Mouse (Mus musculus) kidney, embryonic 15.5 days (tissue): ENCODE data around the gene Taf1d. TPM values are rescaled to one million over a fixed set of nuclear protein-coding genes. Genes with fewer than 3 reads are reported as not detected.
"Not testable (repeated sequence)": the region's sequence is repeated elsewhere in the genome, so short reads cannot be mapped to it uniquely, and the experiment has no call there.

Experiments used
- ATAC-seq: fragments of 200-750 bp; cut with Nextera tagmentation; replicated peaks from 2 replicates; pipeline ENCODE4 v1.8.0; 2017; ENCODE audit warnings: moderate TSS enrichment; ENCODE audit not compliant: low FRiP score
- H3K27ac ChIP-seq: fragments of 300-500 bp; sonication (generic); 2 replicates; pipeline ENCODE4 v1.5.1; 2015; ENCODE audit warnings: mild to moderate bottlenecking, inconsistent platforms
- H3K27me3 ChIP-seq: fragments of 300-500 bp; sonication (generic); 2 replicates; pipeline ENCODE4 v1.6.1; 2015; ENCODE audit warnings: inconsistent platforms
- H3K36me3 ChIP-seq: fragments of 300-500 bp; sonication (generic); 2 replicates; pipeline ENCODE4 v1.6.1; 2015; ENCODE audit warnings: inconsistent platforms
- H3K4me1 ChIP-seq: fragments of 300-500 bp; sonication (generic); 2 replicates; pipeline ENCODE4 v1.6.1; 2015; ENCODE audit warnings: inconsistent platforms
- H3K4me2 ChIP-seq: fragments of 300-500 bp; sonication (generic); 2 replicates; pipeline ENCODE4 v1.6.1; 2015; ENCODE audit warnings: moderate library complexity, mild to moderate bottlenecking, inconsistent platforms
- H3K4me3 ChIP-seq: fragments of 300-500 bp; sonication (generic); replicated peaks from 2 replicates; pipeline ENCODE4 v1.5.1; 2015; ENCODE audit warnings: mild to moderate bottlenecking, inconsistent platforms
- H3K9ac ChIP-seq: fragments of 300-500 bp; sonication (generic); 2 replicates; pipeline ENCODE4 v1.6.1; 2015; ENCODE audit warnings: mild to moderate bottlenecking, inconsistent platforms
- H3K9me3 ChIP-seq: fragments of 300-500 bp; sonication (generic); replicated peaks from 2 replicates; pipeline ENCODE4 v1.6.1; 2016; ENCODE audit warnings: inconsistent platforms
- WGBS: fragments of 180-500 bp; shearing (Covaris S2); methylation state at CpG from one replicate; pipeline ENCODE4 v1.1.7; 2015; ENCODE audit warnings: mixed read lengths; 5-methylcytosine and 5-hydroxymethylcytosine counted together
- polyA plus RNA-seq: library from polyadenylated mRNA; unstranded; fragments of >200 nt; fragmentation: Nextera tagmentation; extraction: Ambion mirVana; gene quantifications from 2 replicates; pipeline ENCODE4 v1.2.1, GENCODE M21; 2015

Gene Taf1d
- polyA plus RNA-seq, 1 experiment from 2014 or later, result 94.4 TPM

- Histone ChIP-seq H3K27ac (no peak overlapping the region), H3K27me3 (no peaks in the 10 kb centered on the region), H3K36me3 (peaks cover 86% of the 10 kb centered on the region), H3K4me1 (peaks cover 23% of the 10 kb centered on the region), H3K4me3 (no peak overlapping the region), H3K9ac (no peak overlapping the region), H3K9me3 (no peaks in the 10 kb centered on the region), H3K4me2 (no peak overlapping the region)
- 93% methylated on average over 2 of the region's 2 CpGs for WGBS
- no peak for ATAC-seq
Observed at GRCm38 (mm10) chr9:15312054-15312735, 6.2 kb downstream of the Taf1d start.

GRCm38 (mm10) chr9:15313633-15314032 lies 7.6 kb downstream of the Taf1d start:
- Histone ChIP-seq H3K4me3 (no peak overlapping the region), H3K27ac (no peak overlapping the region), H3K4me2 (no peak overlapping the region), H3K27me3 (no peaks in the 10 kb centered on the region), H3K36me3 (peaks cover 95% of the 10 kb centered on the region), H3K4me1 (peaks cover 9% of the 10 kb centered on the region), H3K9ac (no peak overlapping the region), H3K9me3 (no peaks in the 10 kb centered on the region)
- no peak for ATAC-seq
- 81% methylated on average over 5 of the region's 5 CpGs for WGBS

- WGBS, result 98% methylated on average over 1 of the region's 1 CpGs
- Histone ChIP-seq H3K36me3 (peaks cover 86% of the 10 kb centered on the region), H3K27ac (no peak overlapping the region), H3K4me2 (no peak overlapping the region), H3K9me3 (no peaks in the 10 kb centered on the region), H3K4me1 (no peaks in the 10 kb centered on the region), H3K9ac (no peak overlapping the region), H3K4me3 (no peak overlapping the region), H3K27me3 (no peaks in the 10 kb centered on the region)
- ATAC-seq, result no peak
Observed at GRCm38 (mm10) chr9:15314619-15315018, 8.6 kb downstream of the Taf1d start.

- not testable (repeated sequence) for H3K27me3 ChIP-seq, H3K4me3 ChIP-seq, H3K9me3 ChIP-seq, H3K27ac ChIP-seq, ATAC-seq, H3K4me2 ChIP-seq, H3K4me1 ChIP-seq, H3K9ac ChIP-seq
- peaks cover 78% of the 10 kb centered on the region for H3K36me3 ChIP-seq
- WGBS, result 90% methylated on average over 2 of the region's 2 CpGs
Observed at GRCm38 (mm10) chr9:15316296-15316695, 10.3 kb downstream of the Taf1d start.

- H3K27me3 ChIP-seq, result no peaks in the 10 kb centered on the region
- no peak for ATAC-seq
- no peak overlapping the region for H3K4me3 ChIP-seq
- no peak overlapping the region for H3K4me2 ChIP-seq
- H3K36me3 ChIP-seq, result peaks cover 79% of the 10 kb centered on the region
- WGBS, result 61% methylated on average over 5 of the region's 5 CpGs
- no peak overlapping the region for H3K9ac ChIP-seq
- no peaks in the 10 kb centered on the region for H3K4me1 ChIP-seq
- no peak overlapping the region for H3K27ac ChIP-seq
- no peaks in the 10 kb centered on the region for H3K9me3 ChIP-seq
Observed at GRCm38 (mm10) chr9:15317223-15318169, 11.5 kb downstream of the Taf1d start.

GRCm38 (mm10) chr9:15318170-15318742 lies 12.2 kb downstream of the Taf1d start:
- Histone ChIP-seq H3K4me1 (no peaks in the 10 kb centered on the region), H3K27ac (no peak overlapping the region), H3K9me3 (no peaks in the 10 kb centered on the region), H3K9ac (no peak overlapping the region), H3K4me2 (no peak overlapping the region), H3K27me3 (no peaks in the 10 kb centered on the region), H3K4me3 (no peak overlapping the region), H3K36me3 (peaks cover 79% of the 10 kb centered on the region)
- 0 out of 2 replicates have a peak, but pooled peaks have one; percentile 25 for ATAC-seq
- 74% methylated on average over 2 of the region's 2 CpGs for WGBS

GRCm38 (mm10) chr9:15337776-15338175 lies 31.8 kb downstream of the Taf1d start:
- 86% methylated on average over 4 of the region's 4 CpGs for WGBS
- no peak overlapping the region for H3K27ac ChIP-seq
- peaks cover 92% of the 10 kb centered on the region for H3K36me3 ChIP-seq

GRCm38 (mm10) chr9:15349925-15350324 lies 43.9 kb downstream of the Taf1d start:
- Histone ChIP-seq H3K9ac (no peak overlapping the region), H3K36me3 (peaks cover 80% of the 10 kb centered on the region), H3K27ac (no peak overlapping the region), H3K9me3 (no peaks in the 10 kb centered on the region), H3K4me1 (no peaks in the 10 kb centered on the region), H3K27me3 (no peaks in the 10 kb centered on the region), H3K4me2 (no peak overlapping the region), H3K4me3 (no peak overlapping the region)
- 0 out of 2 replicates have a peak, but pooled peaks have one; percentile 62 for ATAC-seq
- 49% methylated on average over 2 of the region's 2 CpGs for WGBS

More at GRCm38 (mm10) chr9:15337776-15338175, 31.8 kb downstream of the Taf1d start:
- Histone ChIP-seq H3K27me3 (no peaks in the 10 kb centered on the region), H3K4me2 (no peak overlapping the region), H3K9me3 (no peaks in the 10 kb centered on the region), H3K4me1 (no peaks in the 10 kb centered on the region), H3K9ac (no peak overlapping the region), H3K4me3 (no peak overlapping the region)
- no peak for ATAC-seq

- peak overlapping the region; percentile 77 for H3K9ac ChIP-seq
- no peak for ATAC-seq
- H3K36me3 ChIP-seq, result peaks cover 25% of the 10 kb centered on the region
- H3K27ac ChIP-seq, result peak overlapping the region; percentile 91
- H3K9me3 ChIP-seq, result no peaks in the 10 kb centered on the region
- H3K4me2 ChIP-seq, result peak overlapping the region; percentile 75
- 0% methylated on average over 9 of the region's 9 CpGs for WGBS
- H3K4me1 ChIP-seq, result peaks cover 13% of the 10 kb centered on the region
- peak overlapping the region; percentile 93 for H3K4me3 ChIP-seq
- H3K27me3 ChIP-seq, result no peaks in the 10 kb centered on the region
Observed at GRCm38 (mm10) chr9:15356916-15357483, 51.0 kb downstream of the Taf1d start.

GRCm38 (mm10) chr9:15357484-15358275 lies 51.7 kb downstream of the Taf1d start, which contains the start of gene Cep295:
Gene Cep295 (minus strand): TSS chr9:15357788.
- Histone ChIP-seq H3K9me3 (no peaks in the 10 kb centered on the region), H3K27ac (peak within 1 kb of the TSS; percentile 91), H3K4me2 (peak within 1 kb of the TSS; percentile 75), H3K27me3 (no peaks in the 10 kb centered on the region), H3K4me3 (peak within 1 kb of the TSS; percentile 93), H3K36me3 (peaks cover 19% of the 10 kb centered on the region), H3K9ac (peak within 1 kb of the TSS; percentile 77), H3K4me1 (peaks cover 13% of the 10 kb centered on the region)
- ATAC-seq, result peak; percentile 100
- WGBS, result 2% methylated on average over 60 of the region's 60 CpGs

GRCm38 (mm10) chr9:15364843-15365242 lies 58.8 kb downstream of the Taf1d start:
- no peak for ATAC-seq
- Histone ChIP-seq H3K4me1 (peaks cover 6% of the 10 kb centered on the region; the same call in 1 of the 2 replicates), H3K9ac (no peak overlapping the region), H3K36me3 (no peaks in the 10 kb centered on the region), H3K27me3 (no peaks in the 10 kb centered on the region), H3K9me3 (no peaks in the 10 kb centered on the region), H3K4me3 (no peak overlapping the region), H3K4me2 (no peak overlapping the region), H3K27ac (no peak overlapping the region)
- 77% methylated on average over 1 of the region's 1 CpGs for WGBS
